Mouse (Mus musculus): ENCODE data around the gene Tspear. TPM values are rescaled to one million over a fixed set of nuclear protein-coding genes. Genes with fewer than 3 reads are reported as not detected.

Tspear gene
- polyA plus RNA-seq, 1 experiment from 2014 or later: 1.1 TPM

DNA sequence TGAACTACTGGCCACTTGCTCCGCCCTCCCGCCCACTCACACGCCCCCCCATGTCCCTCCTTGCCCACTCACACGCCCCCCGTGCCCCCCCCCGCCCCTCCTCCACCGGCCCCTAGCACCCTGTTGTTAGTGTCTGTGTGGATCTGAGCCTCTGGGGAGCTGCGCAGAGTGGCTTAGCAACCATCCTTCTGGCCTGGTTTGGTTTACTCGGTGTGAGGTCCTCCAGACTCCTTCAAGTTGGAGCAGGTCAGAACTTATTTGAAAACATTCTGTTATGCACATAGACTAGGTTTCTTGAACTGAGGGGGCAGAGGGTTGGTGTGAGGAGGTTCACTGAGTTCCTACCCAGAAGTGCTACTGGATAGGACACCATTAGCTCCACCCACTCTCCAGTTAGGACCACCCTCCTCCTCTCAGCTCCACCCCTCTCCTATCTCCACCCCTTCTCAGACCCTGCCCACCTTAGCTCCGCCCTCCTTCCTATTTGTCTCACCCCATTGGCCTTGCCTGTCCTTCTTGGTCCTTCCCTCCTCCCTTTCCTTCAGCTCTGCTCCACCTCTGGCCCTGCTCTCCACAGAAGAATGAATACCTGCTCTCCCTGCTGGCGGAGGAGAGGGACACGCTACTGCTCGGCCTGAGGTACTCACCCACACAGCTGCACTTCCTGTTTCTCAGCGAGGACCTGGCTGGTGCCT is 177.8 kb downstream of the Tspear start:
- H3K27me3 ChIP-seq (ENCODE audit: poor library complexity, severe bottlenecking): no peaks in the 10 kb centered on the region
- H3K4me1 ChIP-seq: peaks cover 20% of the 10 kb centered on the region
- no peaks in the 10 kb centered on the region for H3K9me3 ChIP-seq
- H3K27ac ChIP-seq: peak overlapping the region; percentile 70
- peak overlapping the region; percentile 46 for H3K4me3 ChIP-seq
- H3K36me3 ChIP-seq (replicated peaks): no peaks in the 10 kb centered on the region
- WGBS: 45% methylated on average over 14 of the region's 14 CpGs
- peak; percentile 57 for DNase-seq (ENCODE audit: extremely low spot score, low spot score)

- H3K4me3 ChIP-seq: peak overlapping the region; percentile 46
- no peaks in the 10 kb centered on the region for H3K36me3 ChIP-seq (replicated peaks)
- H3K4me1 ChIP-seq: peaks cover 20% of the 10 kb centered on the region
- H3K27me3 ChIP-seq (ENCODE audit: poor library complexity, severe bottlenecking): no peaks in the 10 kb centered on the region
- no peaks in the 10 kb centered on the region for H3K9me3 ChIP-seq
- 37% methylated on average over 11 of the region's 11 CpGs for WGBS
- peak overlapping the region; percentile 70 for H3K27ac ChIP-seq
- no peak for DNase-seq (ENCODE audit: extremely low spot score, low spot score)
These were observed 178.4 kb downstream of the Tspear start for GRCm38 (mm10) chr10:77864762-77865143.

GRCm38 (mm10) chr10:77867546-77867945 is 181.2 kb downstream of the Tspear start:
- no peaks in the 10 kb centered on the region for H3K27me3 ChIP-seq (ENCODE audit: poor library complexity, severe bottlenecking)
- DNase-seq (ENCODE audit: extremely low spot score, low spot score): no peak
- no peak overlapping the region for H3K27ac ChIP-seq
- H3K4me3 ChIP-seq: no peak overlapping the region
- H3K4me1 ChIP-seq: peaks cover 20% of the 10 kb centered on the region
- H3K36me3 ChIP-seq (replicated peaks): no peaks in the 10 kb centered on the region
- H3K9me3 ChIP-seq: no peaks in the 10 kb centered on the region
- 50% methylated on average over 1 of the region's 1 CpGs for WGBS

- DNase-seq (ENCODE audit: extremely low spot score, low spot score): no peak
- Histone ChIP-seq H3K27me3 (ENCODE audit: poor library complexity, severe bottlenecking) (no peaks in the 10 kb centered on the region), H3K4me3 (no peak overlapping the region), H3K36me3 (replicated peaks) (no peaks in the 10 kb centered on the region), H3K4me1 (peaks cover 8% of the 10 kb centered on the region), H3K9me3 (no peaks in the 10 kb centered on the region), H3K27ac (no peak overlapping the region)
- WGBS: 89% methylated on average over 7 of the region's 7 CpGs
These were observed 183.3 kb downstream of the Tspear start for GRCm38 (mm10) chr10:77869651-77870050.

DNA sequence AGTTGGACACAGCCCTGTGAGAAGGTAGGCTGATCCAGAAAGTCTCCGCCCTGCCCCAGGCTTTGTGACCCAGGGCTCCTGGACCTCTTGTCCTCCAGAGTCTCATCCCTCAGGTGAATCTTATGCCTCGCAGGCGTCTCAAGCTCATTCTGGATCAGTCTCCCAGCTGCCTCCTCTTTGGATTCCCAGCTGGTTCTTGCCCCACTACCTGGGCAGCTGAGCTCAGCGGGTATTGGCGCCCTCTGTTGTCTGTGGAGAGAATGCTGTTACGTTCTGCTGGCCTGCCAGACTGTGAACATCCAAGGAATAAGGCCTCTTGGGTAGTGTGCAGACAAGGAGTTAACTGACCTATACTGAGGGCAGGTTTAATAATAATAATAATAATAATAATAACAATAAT is 192.6 kb downstream of the Tspear start:
- Histone ChIP-seq H3K9me3 (no peaks in the 10 kb centered on the region), H3K4me1 (peaks cover 5% of the 10 kb centered on the region; the same call in 1 of the 2 replicates), H3K27me3 (ENCODE audit: poor library complexity, severe bottlenecking) (no peaks in the 10 kb centered on the region), H3K27ac (no peak overlapping the region), H3K36me3 (replicated peaks) (no peaks in the 10 kb centered on the region), H3K4me3 (no peak overlapping the region)
- WGBS: 64% methylated on average over 6 of the region's 6 CpGs
- no peak for DNase-seq (ENCODE audit: extremely low spot score, low spot score)

DNA sequence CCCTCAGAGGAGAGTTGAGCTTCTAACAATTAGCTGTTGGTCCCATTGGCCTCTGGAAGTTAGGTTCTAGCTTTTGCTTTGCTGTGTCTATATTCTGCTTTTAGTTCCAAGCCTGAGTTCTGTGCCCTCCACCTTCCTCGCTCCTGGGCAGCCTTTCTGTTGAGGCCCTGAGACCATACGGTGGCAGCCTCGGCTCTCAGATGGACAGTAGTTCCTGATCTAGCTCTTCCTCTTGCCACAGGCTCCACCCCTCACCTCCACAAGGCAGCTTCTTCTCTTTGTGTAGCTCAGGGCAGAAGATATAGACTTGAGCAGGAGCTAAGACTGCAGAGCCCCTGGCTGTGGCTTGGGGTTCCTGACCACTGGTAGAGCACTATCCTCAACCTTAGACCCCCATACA is 193.9 kb downstream of the Tspear start:
- no peak for DNase-seq (ENCODE audit: extremely low spot score, low spot score)
- no peaks in the 10 kb centered on the region for H3K36me3 ChIP-seq (replicated peaks)

GRCm38 (mm10) chr10:77882553-77882952 is 196.2 kb downstream of the Tspear start:
- 86% methylated on average over 5 of the region's 5 CpGs for WGBS
- H3K4me1 ChIP-seq: no peaks in the 10 kb centered on the region

More for the DNA sequence above, 193.9 kb downstream of the Tspear start:
- Histone ChIP-seq H3K4me3 (no peak overlapping the region), H3K4me1 (peaks cover 5% of the 10 kb centered on the region; the same call in 1 of the 2 replicates), H3K27ac (no peak overlapping the region), H3K9me3 (no peaks in the 10 kb centered on the region), H3K27me3 (ENCODE audit: poor library complexity, severe bottlenecking) (no peaks in the 10 kb centered on the region)
- whole genome bisulfite sequencing: 88% methylated on average over 3 of the region's 3 CpGs

DNA sequence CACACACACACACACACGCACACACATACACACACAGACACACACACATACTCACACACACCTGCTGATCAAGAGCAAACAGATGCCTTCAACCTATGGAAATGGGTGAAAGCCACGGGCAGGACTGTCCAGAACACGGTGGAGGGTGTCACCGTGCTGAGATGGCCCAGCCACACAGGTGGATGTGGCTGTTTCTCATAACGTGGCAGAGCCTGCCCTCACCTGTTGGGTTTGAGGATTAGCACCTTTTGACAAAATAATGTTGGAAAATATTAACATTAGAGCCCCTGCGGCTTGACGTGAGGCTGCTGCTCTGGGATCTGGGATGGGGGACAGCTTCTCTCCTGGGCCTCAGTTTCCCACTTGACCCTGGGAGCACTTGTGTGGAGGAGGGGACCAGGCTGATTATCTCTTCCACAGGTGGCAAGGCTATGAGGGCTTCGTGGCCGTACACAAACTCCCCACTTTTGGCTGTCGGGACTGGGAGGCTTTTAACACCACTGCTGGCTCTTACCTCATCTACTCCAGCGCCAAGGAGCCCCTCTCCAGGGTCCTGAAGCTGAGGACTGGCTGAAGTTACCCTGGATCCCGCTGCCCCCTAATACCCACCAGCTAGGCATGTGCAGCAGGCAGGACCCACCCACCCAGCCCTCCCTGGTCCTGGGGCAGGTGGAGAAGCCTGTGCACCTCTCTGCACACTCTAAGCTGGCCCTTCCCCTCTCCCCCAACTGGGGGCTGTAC is 199.8 kb downstream of the Tspear start:
- no peaks in the 10 kb centered on the region for H3K4me1 ChIP-seq
- H3K4me3 ChIP-seq: no peak overlapping the region
- peaks cover 6% of the 10 kb centered on the region; the same call in 1 of the 2 replicates for H3K9me3 ChIP-seq
- no peak overlapping the region for H3K27ac ChIP-seq
- H3K27me3 ChIP-seq (ENCODE audit: poor library complexity, severe bottlenecking): no peaks in the 10 kb centered on the region
- no peak for DNase-seq (ENCODE audit: extremely low spot score, low spot score)
- no peaks in the 10 kb centered on the region for H3K36me3 ChIP-seq (replicated peaks)
- WGBS: 61% methylated on average over 12 of the region's 12 CpGs

More at GRCm38 (mm10) chr10:77882553-77882952, 196.2 kb downstream of the Tspear start:
- Histone ChIP-seq H3K36me3 (replicated peaks) (no peaks in the 10 kb centered on the region), H3K27ac (no peak overlapping the region), H3K4me3 (no peak overlapping the region), H3K9me3 (no peaks in the 10 kb centered on the region), H3K27me3 (ENCODE audit: poor library complexity, severe bottlenecking) (no peaks in the 10 kb centered on the region)
- no peak for DNase-seq (ENCODE audit: extremely low spot score, low spot score)

- no peak for DNase-seq (ENCODE audit: extremely low spot score, low spot score)
- Histone ChIP-seq H3K4me1 (peaks cover 8% of the 10 kb centered on the region; the same call in 1 of the 2 replicates), H3K27ac (no peak overlapping the region), H3K36me3 (replicated peaks) (no peaks in the 10 kb centered on the region), H3K27me3 (ENCODE audit: poor library complexity, severe bottlenecking) (no peaks in the 10 kb centered on the region), H3K4me3 (no peak overlapping the region), H3K9me3 (peaks cover 6% of the 10 kb centered on the region; the same call in 1 of the 2 replicates)
- 87% methylated on average over 8 of the region's 8 CpGs for WGBS
These were observed 204.7 kb downstream of the Tspear start for GRCm38 (mm10) chr10:77890987-77891565.

GRCm38 (mm10) chr10:77895562-77895961 is 209.2 kb downstream of the Tspear start:
- Histone ChIP-seq H3K27ac (no peak overlapping the region), H3K36me3 (replicated peaks) (no peaks in the 10 kb centered on the region), H3K4me3 (no peak overlapping the region), H3K27me3 (ENCODE audit: poor library complexity, severe bottlenecking) (peaks cover 3% of the 10 kb centered on the region), H3K9me3 (no peaks in the 10 kb centered on the region), H3K4me1 (peaks cover 8% of the 10 kb centered on the region; the same call in 1 of the 2 replicates)
- no peak for DNase-seq (ENCODE audit: extremely low spot score, low spot score)
- 70% methylated on average over 5 of the region's 5 CpGs for WGBS

GRCm38 (mm10) chr10:77900126-77900525 is 213.8 kb downstream of the Tspear start:
- no peak for DNase-seq (ENCODE audit: extremely low spot score, low spot score)
- H3K4me3 ChIP-seq: no peak overlapping the region
- no peak overlapping the region for H3K27ac ChIP-seq
- H3K27me3 ChIP-seq (ENCODE audit: poor library complexity, severe bottlenecking): peaks cover 18% of the 10 kb centered on the region
- WGBS: 86% methylated on average over 7 of the region's 7 CpGs
- H3K36me3 ChIP-seq (replicated peaks): no peaks in the 10 kb centered on the region
- H3K4me1 ChIP-seq: peaks cover 32% of the 10 kb centered on the region
- no peaks in the 10 kb centered on the region for H3K9me3 ChIP-seq

DNA sequence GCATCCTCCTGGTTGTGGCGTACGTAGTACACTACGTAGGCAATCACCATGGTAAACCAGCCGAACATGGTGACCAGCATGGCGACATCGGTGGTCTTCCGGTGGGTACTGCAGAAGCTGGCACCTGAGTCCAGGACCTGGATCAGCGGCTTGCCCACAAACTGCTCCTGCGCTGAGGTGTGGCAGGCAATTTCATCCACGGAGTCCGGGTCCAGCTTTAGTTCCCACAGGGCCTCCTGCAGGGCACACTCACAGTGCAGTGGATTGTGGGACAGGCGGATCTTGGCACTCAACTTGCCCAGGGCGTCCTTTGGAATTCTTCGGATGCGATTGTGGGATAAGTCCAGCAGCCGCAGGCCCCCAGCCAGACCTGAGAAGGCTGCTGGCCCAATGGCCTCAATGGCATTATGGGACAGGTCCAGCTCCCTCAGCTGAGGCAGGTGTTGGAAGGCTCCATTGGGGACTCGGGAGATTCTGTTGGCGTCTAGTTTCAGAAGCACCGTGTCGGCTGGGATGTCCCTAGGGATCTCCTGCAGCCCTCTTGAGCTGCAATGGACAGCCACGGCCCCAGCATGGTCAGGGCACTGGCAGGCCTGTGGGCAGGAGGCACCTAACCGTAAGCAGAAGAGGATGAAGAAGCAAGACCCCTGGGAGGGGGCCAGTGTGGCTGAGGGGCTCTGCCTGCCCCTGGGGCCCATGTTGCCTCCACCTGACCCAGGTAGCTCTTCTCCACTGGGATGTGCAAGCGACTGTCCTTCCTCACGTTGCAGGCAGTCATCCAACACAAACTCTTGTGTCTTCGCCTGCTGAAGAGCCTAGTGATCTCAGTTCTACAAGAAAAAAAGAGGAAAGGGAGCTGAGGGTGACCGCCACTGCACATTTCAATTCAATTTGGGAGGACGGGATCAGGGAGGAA is 214.8 kb downstream of the Tspear start:
- no peak for DNase-seq (ENCODE audit: extremely low spot score, low spot score)
- peaks cover 24% of the 10 kb centered on the region for H3K4me1 ChIP-seq
- H3K27me3 ChIP-seq (ENCODE audit: poor library complexity, severe bottlenecking): peaks cover 18% of the 10 kb centered on the region
- no peak overlapping the region for H3K27ac ChIP-seq
- H3K36me3 ChIP-seq (replicated peaks): no peaks in the 10 kb centered on the region
- no peaks in the 10 kb centered on the region for H3K9me3 ChIP-seq
- WGBS: 90% methylated on average over 27 of the region's 27 CpGs
- H3K4me3 ChIP-seq: peak overlapping the region; percentile 73
